Mouse (Mus musculus) C2C12 (cell line): ENCODE measurements around the gene Ak4.

Experiments
- CTCF ChIP-seq: IDR thresholded peaks from one replicate; pipeline ENCODE4 v1.5.1; 2011; ENCODE audit not compliant: control insufficient read depth, insufficient read depth, insufficient read length
- MAX ChIP-seq: IDR thresholded peaks from one replicate; pipeline ENCODE4 v1.6.1; 2011; ENCODE audit warnings: mild to moderate bottlenecking, control low read depth

DNA sequence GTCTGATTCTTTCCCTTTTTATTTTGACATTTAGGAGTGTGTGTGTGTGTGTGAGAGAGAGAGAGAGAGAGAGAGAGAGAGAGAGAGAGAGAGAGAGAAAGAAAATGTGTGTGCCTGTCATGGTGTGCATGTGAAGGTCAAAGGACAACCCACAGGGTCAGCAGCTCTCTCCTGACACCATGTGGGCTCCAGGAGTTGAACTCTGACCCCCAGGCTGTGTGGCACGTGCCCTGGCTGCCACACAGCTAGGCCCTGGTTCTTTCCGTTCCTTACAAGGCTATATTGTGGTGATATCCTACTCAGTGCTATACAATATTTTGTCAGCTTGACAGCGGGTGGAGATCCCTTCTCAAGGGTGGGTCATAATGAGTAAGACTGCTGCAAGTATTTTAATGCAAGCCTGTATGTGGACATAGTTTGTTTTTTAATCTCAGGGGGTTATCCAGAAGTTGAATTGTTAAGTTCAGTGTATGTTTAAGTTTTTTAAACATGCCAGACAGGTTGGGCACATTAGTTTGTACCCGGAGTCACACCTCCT is 49.3 kb upstream of the Ak4 start:
- no peak for TF ChIP-seq CTCF
- no peak for TF ChIP-seq MAX
